Mouse (Mus musculus): ENCODE data around the gene Cdh3. TPM values are rescaled to one million over a fixed set of nuclear protein-coding genes. Genes with fewer than 3 reads are reported as not detected.

Cdh3 gene
- total RNA-seq, 2 experiments from 2014 or later: not detected

DNA sequence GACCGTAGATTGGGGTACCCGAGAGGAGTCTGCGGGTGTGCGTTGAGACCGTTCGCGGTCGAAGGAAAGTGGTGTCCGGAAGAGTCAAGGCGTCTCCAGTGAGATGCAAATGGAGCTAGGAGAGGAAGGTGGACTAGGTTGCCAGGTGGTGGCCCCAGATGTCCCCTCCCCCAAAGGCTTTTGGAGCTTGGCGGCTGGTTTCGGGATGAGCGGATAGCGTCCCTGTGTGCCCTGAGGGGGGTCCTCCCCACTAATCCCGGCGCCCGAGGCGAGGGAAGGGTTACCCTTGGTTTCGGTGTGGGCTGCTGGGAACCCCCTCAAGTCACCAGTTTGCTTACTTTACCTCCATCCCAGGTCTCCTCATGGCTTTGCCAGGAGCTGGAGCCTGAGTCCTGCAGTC is 93.2 kb downstream of the Cdh3 start:
- no peak for ATAC-seq (replicated peaks; ENCODE audit: poor library complexity)

DNA sequence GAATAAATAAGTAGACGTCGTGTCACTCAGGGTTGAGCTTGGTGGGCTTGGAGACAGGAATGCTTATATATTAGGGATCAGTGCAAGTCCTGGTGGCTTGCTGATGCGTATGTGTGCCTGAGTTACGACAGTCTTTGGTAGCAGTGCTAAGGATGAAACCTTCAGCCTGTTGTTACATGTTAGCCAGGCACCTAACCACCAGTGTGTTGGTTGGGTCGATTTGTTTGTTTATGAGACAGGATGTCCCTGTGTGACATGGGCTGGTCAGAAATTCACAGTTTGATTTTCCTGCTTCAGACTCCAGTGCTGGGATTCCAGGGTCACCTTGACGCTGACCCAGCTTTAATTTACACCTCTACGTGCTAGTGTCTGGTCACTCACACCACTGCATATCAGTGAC is 95.0 kb downstream of the Cdh3 start:
- ATAC-seq (replicated peaks; ENCODE audit: poor library complexity): no peak

DNA sequence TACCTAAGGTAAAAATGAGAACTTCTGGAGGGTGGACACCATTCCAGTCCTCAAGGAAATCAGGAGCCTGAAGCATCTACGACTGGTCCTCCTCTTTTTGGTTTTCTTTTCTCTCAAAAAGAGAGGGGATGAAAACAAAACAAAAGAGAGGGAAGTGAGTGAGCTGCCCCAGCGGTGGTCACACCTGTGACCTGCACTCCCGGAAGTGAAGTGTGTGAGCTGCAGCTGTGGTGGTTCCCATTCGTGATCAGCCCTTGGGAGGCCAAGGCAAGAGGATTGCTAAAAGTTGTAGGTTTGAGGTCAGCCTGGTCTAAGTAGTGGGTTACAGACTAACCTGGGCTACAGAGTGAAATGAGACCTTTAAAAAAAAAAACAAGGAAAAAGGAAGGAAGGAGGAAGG is 95.4 kb downstream of the Cdh3 start:
- no peak for ATAC-seq (replicated peaks; ENCODE audit: poor library complexity)

DNA sequence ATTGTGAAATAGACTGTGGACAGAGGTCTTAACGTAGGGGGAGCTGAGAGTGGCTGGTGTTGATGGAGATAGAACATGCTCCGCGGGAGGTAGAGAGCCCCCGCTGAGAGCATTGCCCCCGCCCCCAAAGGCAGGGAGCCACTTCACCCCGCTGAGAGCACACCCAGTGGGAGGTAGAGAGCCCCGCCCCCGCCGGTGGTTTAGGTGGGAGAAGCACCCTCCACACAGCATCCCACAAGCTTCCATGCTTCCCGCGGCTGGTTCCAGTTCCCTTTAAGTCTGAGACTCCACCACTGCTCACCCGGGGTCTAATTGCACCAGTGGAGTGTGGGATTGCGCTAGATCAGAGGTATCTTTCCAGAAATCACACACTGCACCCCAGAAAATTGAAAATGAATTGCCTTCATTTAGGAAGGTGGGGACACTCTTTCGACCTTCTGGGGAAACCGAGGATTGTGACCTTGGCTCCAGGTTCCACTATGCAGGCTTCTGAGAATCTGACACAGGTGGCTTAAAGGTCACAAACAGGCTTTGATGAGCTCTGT is 96.0 kb downstream of the Cdh3 start:
- ATAC-seq (replicated peaks; ENCODE audit: poor library complexity): no peak

Other genes starting within 250 kb of the Cdh3 start
- gene Smpd3, start 172.9 kb upstream of the Cdh3 start, total RNA-seq (2015): not detected in 2 replicates
- gene Smpd3, start 172.9 kb upstream of the Cdh3 start, total RNA-seq (2017): not detected in 2 replicates
- 5.9 and 10.2 TPM in 2 replicates for gene Zfp90, start 95.6 kb upstream of the Cdh3 start, total RNA-seq (2015)
- 6.2 and 8.4 TPM in 2 replicates for gene Zfp90, start 95.6 kb upstream of the Cdh3 start, total RNA-seq (2017)
- gene 6030452D12Rik, start 10.4 kb upstream of the Cdh3 start, total RNA-seq (2015): not detected in 2 replicates
- not detected in 2 replicates for gene 6030452D12Rik, start 10.4 kb upstream of the Cdh3 start, total RNA-seq (2017)
- gene Gm10073, start 62.6 kb downstream of the Cdh3 start, total RNA-seq (2015): 111 and 130 TPM in 2 replicates
- gene Gm10073, start 62.6 kb downstream of the Cdh3 start, total RNA-seq (2017): 8.4 and 9.5 TPM in 2 replicates
- 0.42 and 1.2 TPM in 2 replicates for gene Cdh1, start 92.5 kb downstream of the Cdh3 start, total RNA-seq (2015)
- gene Cdh1, start 92.5 kb downstream of the Cdh3 start, total RNA-seq (2017): 0.62 and 1.3 TPM in 2 replicates
- 6.4 and 8.0 TPM in 2 replicates for gene Tango6, start 172.2 kb downstream of the Cdh3 start, total RNA-seq (2015)
- 5.6 and 5.7 TPM in 2 replicates for gene Tango6, start 172.2 kb downstream of the Cdh3 start, total RNA-seq (2017)